Mouse (Mus musculus): ENCODE data around the gene Rbms1. TPM values are rescaled to one million over a fixed set of nuclear protein-coding genes. Genes with fewer than 3 reads are reported as not detected.
A peak's percentile ranks its signal among the peaks of the same experiment; 100 is the strongest.

Gene Rbms1
- polyA plus RNA-seq, 1 experiment from 2014 or later: 77.3 TPM

GRCm38 (mm10) chr2:60940454-60940961, 22.5 kb downstream of the Rbms1 start:
- CTCF ChIA-PET: interaction anchor here (1.7 to 2.4 kb wide), 3 partner anchors 10 to 13 kb away, joined by 5 to 6 read pairs (median 5); no protein-coding TSS in a partner anchor
- in situ Hi-C loops (cut with MboI; ENCODE audit: low pct_unique_long_range_greater_than_20kb): no loop called here
- no peaks in the 10 kb centered on the region for H3K27me3 ChIP-seq
- POLR2A ChIA-PET: interaction anchor here (0.5 to 1.0 kb wide), 3 partner anchors 11 to 172 kb away, joined by 3 to 9 read pairs (median 4); no protein-coding TSS in a partner anchor
- no peak for DNase-seq (ENCODE audit: low read depth, low spot score)
- TF ChIP-seq CTCF (IDR thresholded peaks at IDR 0.05): no peak
- no peak for ATAC-seq

GRCm38 (mm10) chr2:60939957-60940356, 23.0 kb downstream of the Rbms1 start:
- ATAC-seq (no peak), DNase-seq (ENCODE audit: low read depth, low spot score) (no peak)
- CTCF ChIA-PET: interaction anchor here (1.0 to 1.7 kb wide), 2 partner anchors 10 to 15 kb away, joined by 4 to 5 read pairs; no protein-coding TSS in a partner anchor
- in situ Hi-C loops (cut with MboI; ENCODE audit: low pct_unique_long_range_greater_than_20kb): no loop called here
- POLR2A ChIA-PET: interaction anchor here (0.5 kb wide), 1 partner anchor 11 kb away, joined by 9 read pairs; no protein-coding TSS in a partner anchor
- no peak for TF ChIP-seq CTCF (IDR thresholded peaks at IDR 0.05)
- H3K27me3 ChIP-seq: no peaks in the 10 kb centered on the region

- POLR2A ChIA-PET: no interaction called here
- TF ChIP-seq CTCF (IDR thresholded peaks at IDR 0.05): no peak
- no peaks in the 10 kb centered on the region for H3K27me3 ChIP-seq
- no peak for DNase-seq (ENCODE audit: low read depth, low spot score)
- in situ Hi-C loops (cut with MboI; ENCODE audit: low pct_unique_long_range_greater_than_20kb): no loop called here
- no peak for ATAC-seq
- CTCF ChIA-PET: interaction anchor here (0.8 to 1.2 kb wide), 2 partner anchors 9 to 21 kb away, joined by 3 read pairs; no protein-coding TSS in a partner anchor
These were observed 26.1 kb downstream of the Rbms1 start for GRCm38 (mm10) chr2:60936910-60937309.

- in situ Hi-C loops (cut with MboI; ENCODE audit: low pct_unique_long_range_greater_than_20kb): no loop called here
- ChIA-PET POLR2A (interaction anchor here (0.6 to 1.1 kb wide), 4 partner anchors 17 to 305 kb away, joined by 3 read pairs; no protein-coding TSS in a partner anchor), CTCF (interaction anchor here (0.7 to 3.8 kb wide), 6 partner anchors 12 to 40 kb away, joined by 3 to 11 read pairs (median 4); no protein-coding TSS in a partner anchor)
- no peaks in the 10 kb centered on the region for H3K27me3 ChIP-seq
- DNase-seq (ENCODE audit: low read depth, low spot score) (no peak), ATAC-seq (no peak)
- no peak for TF ChIP-seq CTCF (IDR thresholded peaks at IDR 0.05)
These were observed 34.0 kb downstream of the Rbms1 start for GRCm38 (mm10) chr2:60928948-60929347.

GRCm38 (mm10) chr2:60927906-60928775, 34.9 kb downstream of the Rbms1 start:
- ChIA-PET POLR2A (interaction anchor here (0.6 to 1.0 kb wide), 3 partner anchors 18 to 306 kb away, joined by 3 read pairs; no protein-coding TSS in a partner anchor), CTCF (interaction anchor here (1.0 to 3.8 kb wide), 3 partner anchors 11 to 23 kb away, joined by 3 to 11 read pairs (median 11); no protein-coding TSS in a partner anchor)
- in situ Hi-C loops (cut with MboI; ENCODE audit: low pct_unique_long_range_greater_than_20kb): no loop called here
- no peaks in the 10 kb centered on the region for H3K27me3 ChIP-seq
- DNase-seq (ENCODE audit: low read depth, low spot score): no peak
- ATAC-seq: no peak
- no peak for TF ChIP-seq CTCF (IDR thresholded peaks at IDR 0.05)

GRCm38 (mm10) chr2:60925063-60925462, 37.9 kb downstream of the Rbms1 start:
- ChIA-PET POLR2A (no interaction called here), CTCF (interaction anchor here (1.9 kb wide), 1 partner anchor 15 kb away, joined by 4 read pairs; no protein-coding TSS in a partner anchor)
- DNase-seq (ENCODE audit: low read depth, low spot score) (no peak), ATAC-seq (no peak)
- H3K27me3 ChIP-seq: no peaks in the 10 kb centered on the region
- in situ Hi-C loops (cut with MboI; ENCODE audit: low pct_unique_long_range_greater_than_20kb): no loop called here
- TF ChIP-seq CTCF (IDR thresholded peaks at IDR 0.05): no peak

- ATAC-seq (no peak), DNase-seq (ENCODE audit: low read depth, low spot score) (no peak)
- H3K27me3 ChIP-seq: no peaks in the 10 kb centered on the region
- no peak for TF ChIP-seq CTCF (IDR thresholded peaks at IDR 0.05)
- ChIA-PET CTCF (interaction anchor here (1.0 to 1.9 kb wide), 2 partner anchors 11 to 16 kb away, joined by 3 to 4 read pairs; no protein-coding TSS in a partner anchor), POLR2A (no interaction called here)
- in situ Hi-C loops (cut with MboI; ENCODE audit: low pct_unique_long_range_greater_than_20kb): no loop called here
These were observed 39.0 kb downstream of the Rbms1 start for GRCm38 (mm10) chr2:60923756-60924544.

GRCm38 (mm10) chr2:60923111-60923510, 39.9 kb downstream of the Rbms1 start:
- H3K27me3 ChIP-seq: no peaks in the 10 kb centered on the region
- in situ Hi-C loops (cut with MboI; ENCODE audit: low pct_unique_long_range_greater_than_20kb): no loop called here
- DNase-seq (ENCODE audit: low read depth, low spot score): peak; percentile 50
- ChIA-PET POLR2A (no interaction called here), CTCF (interaction anchor here (1.0 kb wide), 1 partner anchor 12 kb away, joined by 3 read pairs; no protein-coding TSS in a partner anchor)
- peak; percentile 69 for ATAC-seq
- peak; percentile 13 for TF ChIP-seq CTCF (IDR thresholded peaks at IDR 0.05)

GRCm38 (mm10) chr2:60922351-60922750, 40.6 kb downstream of the Rbms1 start:
- no peak for ATAC-seq
- ChIA-PET CTCF (no interaction called here), POLR2A (no interaction called here)
- in situ Hi-C loops (cut with MboI; ENCODE audit: low pct_unique_long_range_greater_than_20kb): no loop called here
- no peak for TF ChIP-seq CTCF (IDR thresholded peaks at IDR 0.05)
- DNase-seq (ENCODE audit: low read depth, low spot score): no peak
- no peaks in the 10 kb centered on the region for H3K27me3 ChIP-seq

- no peak for DNase-seq (ENCODE audit: low read depth, low spot score)
- CTCF ChIA-PET: no interaction called here
- POLR2A ChIA-PET: no interaction called here
- TF ChIP-seq CTCF (IDR thresholded peaks at IDR 0.05): no peak
- H3K27me3 ChIP-seq: no peaks in the 10 kb centered on the region
- in situ Hi-C loops (cut with MboI; ENCODE audit: low pct_unique_long_range_greater_than_20kb): no loop called here
- no peak for ATAC-seq
These were observed 42.9 kb downstream of the Rbms1 start for GRCm38 (mm10) chr2:60920076-60920475.
